Mouse (Mus musculus) inflammation-experienced regulatory T-cells, adult 6 months (primary cell): ENCODE measurements around the gene D5Ertd579e. TPM values are rescaled to one million over a fixed set of nuclear protein-coding genes. Genes with fewer than 3 reads are reported as not detected.

Experiments used
- ATAC-seq: one replicate; pipeline ENCODE4 v1.8.0; 2017
- polyA plus RNA-seq, 3 experiments: library from polyadenylated mRNA; unstranded; fragments of 100-300 nt; shearing (Covaris generic); gene quantifications; one replicate each; pipeline ENCODE4 v1.2.1; 2017

D5Ertd579e gene
- polyA plus RNA-seq, 3 experiments from 2014 or later = 18.2 to 32.6 (median 28.6) TPM

- ATAC-seq = no peak
Measured at GRCm38 (mm10) chr5:36567627-36568026, 128.2 kb downstream of the D5Ertd579e start.

DNA sequence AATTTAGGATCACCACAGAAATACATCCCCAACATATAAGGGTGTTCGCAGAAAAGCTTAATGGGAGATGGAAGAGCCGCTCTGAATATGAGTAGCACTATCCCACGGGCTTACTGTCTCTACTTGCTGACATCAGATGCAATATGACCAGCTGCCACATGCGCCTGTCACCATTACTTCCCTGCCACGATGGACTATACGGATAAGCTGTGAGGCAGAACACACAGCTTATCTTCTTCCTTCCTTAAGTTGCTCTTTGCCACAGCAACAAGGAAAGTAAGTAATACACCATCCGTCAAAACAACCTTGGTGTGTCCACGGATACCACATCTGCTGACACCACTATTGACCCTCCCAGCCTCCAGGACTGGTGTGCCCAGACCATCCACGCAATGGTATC lies 131.3 kb downstream of the D5Ertd579e start:
- no peak for ATAC-seq

GRCm38 (mm10) chr5:36563741-36564140 lies 132.1 kb downstream of the D5Ertd579e start:
- ATAC-seq = no peak

DNA sequence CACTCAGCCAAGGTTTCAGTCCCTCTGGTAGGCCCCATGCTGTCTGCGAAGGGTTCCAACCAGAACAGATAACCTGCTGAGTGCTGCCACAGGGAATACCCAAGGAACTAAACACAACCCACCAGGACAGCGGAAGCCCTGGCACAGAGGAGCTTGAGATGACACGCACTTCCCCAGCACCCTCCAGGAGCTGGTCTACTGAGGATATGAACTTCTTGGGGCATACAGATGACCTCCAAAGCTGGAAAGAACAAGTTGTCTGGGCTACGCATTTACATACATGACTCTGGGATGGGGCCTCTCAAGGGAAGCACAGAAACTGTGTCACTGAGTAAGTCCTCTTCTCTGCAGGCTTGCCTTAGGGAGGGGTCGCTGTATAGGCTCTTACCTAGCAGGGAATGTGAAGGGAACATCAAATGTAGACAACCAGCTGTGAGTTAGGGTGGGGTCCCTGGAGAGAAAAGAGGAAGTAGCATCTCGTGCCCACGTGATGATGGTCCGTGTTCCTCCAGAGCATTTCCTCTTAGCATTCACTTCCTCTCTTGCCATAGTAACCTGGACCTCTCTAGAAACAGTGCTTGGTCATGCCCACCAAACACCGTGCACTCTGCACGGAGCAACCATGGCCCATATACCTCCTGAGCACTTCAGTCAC lies 132.9 kb downstream of the D5Ertd579e start:
- ATAC-seq = peak; percentile 11

DNA sequence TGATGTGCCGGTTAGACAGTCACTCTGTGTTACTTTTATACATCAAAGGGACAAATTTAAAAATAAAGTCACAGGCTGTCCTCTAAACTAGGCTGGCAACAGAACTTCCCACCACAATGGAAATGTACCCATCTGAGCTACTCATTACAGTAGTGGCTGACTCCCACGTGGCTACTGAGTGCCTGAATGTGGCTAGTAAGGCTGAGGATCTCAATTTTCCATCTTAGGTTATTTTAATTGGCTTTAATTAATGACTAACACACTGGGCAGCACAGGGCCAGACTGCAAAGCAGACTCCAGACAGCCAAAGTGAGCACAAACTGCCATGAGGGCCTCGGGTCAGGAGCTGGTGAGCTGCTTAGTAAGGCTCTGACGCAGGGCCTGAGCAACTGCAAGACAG lies 134.3 kb downstream of the D5Ertd579e start:
- ATAC-seq = peak; percentile 72

DNA sequence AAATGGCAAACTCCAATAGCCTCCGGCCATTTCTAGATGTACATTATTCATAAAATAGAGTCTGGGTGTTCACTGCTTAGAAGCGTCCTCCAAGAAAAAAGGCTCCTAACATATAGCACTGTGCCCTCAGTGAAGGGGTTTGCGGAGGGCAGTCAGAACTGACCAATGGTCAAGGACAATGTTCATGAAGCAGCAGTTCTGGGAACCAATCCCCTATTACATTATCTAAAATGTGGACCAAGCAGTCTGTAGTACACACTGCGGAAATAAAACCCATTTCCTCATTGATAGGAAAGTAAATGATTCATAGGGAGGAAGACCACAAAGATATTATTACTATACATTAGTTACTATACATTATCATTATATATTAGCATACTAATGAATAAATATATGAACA lies 135.3 kb downstream of the D5Ertd579e start:
- ATAC-seq = no peak

DNA sequence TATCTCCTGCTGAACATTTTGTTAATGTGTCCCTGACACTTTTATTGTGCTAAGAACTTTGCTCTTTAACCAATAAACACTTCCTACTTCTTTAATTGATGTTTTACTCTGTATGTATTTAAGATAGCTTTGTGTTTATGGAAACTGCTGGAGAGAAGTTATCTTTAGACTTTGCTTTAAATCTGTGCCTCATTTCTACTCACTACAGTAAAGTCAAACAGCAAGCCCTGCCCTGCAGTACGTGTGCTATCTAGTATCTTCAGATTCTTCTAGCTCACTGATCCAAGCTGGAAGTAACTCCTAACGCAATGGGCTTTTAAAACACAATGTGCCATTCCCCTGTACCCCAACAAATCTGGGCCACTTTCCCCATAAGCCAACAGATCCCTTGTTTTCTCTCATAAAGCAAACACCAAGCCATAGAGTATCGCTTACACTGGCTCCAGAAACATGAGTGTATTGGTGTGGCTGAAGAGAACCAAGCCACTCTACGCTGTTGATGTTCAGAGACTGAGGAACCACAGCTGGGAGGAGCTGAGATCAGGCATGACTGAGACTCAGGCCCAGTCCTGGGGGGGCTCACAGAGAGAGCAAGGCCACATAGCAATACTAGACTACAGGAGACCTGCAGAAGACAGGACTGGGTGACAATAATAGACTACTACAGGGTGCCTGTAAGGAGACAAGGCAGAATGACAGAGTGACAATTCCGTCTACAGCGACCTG lies 136.2 kb downstream of the D5Ertd579e start:
- ATAC-seq = no peak

GRCm38 (mm10) chr5:36559106-36559505 lies 136.7 kb downstream of the D5Ertd579e start:
- ATAC-seq = no peak

DNA sequence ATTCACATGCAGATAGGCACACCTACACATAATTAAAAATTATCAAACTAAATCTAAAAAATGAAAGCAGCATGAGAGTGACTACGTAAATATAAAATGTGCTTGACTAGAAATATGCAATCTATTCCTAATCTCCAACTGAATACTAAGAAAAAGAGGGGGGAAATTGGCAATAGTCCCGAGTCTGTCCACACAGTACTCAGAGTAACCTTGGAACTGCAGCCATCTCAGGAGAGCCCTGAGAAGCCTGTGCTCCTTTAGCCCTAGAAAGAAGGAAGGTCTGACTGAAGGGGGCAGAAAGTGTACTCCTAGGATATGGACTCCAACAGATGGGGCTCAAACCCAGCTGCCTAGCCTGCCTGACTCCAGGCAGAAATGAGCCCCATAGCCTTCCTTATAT lies 137.3 kb downstream of the D5Ertd579e start:
- no peak for ATAC-seq

- peak; percentile 51 for ATAC-seq
Measured at GRCm38 (mm10) chr5:36557584-36558308, 138.1 kb downstream of the D5Ertd579e start.

GRCm38 (mm10) chr5:36556906-36557305 lies 138.9 kb downstream of the D5Ertd579e start:
- ATAC-seq = no peak

DNA sequence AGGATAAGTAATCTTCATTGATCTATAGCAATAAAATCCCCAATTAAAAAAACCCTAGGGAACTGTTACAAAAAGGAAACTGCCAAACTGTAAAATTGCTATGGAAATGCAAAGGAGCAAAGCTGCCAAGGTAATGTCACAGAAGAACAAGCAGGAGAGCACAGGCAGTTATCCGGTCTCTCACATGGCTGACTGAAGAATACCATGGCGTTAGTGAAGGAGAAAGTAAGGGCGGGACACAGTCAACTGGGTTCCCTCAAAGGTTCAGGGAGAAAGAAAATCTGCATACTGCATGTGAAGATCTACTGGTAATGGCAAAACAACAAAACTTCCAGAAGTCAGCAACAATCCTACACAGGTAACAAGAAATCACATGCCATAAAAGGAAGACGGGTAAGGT lies 139.5 kb downstream of the D5Ertd579e start:
- no peak for ATAC-seq

GRCm38 (mm10) chr5:36554496-36554895 lies 141.3 kb downstream of the D5Ertd579e start:
- no peak for ATAC-seq

GRCm38 (mm10) chr5:36553886-36554285 lies 141.9 kb downstream of the D5Ertd579e start:
- ATAC-seq = peak; percentile 68

DNA sequence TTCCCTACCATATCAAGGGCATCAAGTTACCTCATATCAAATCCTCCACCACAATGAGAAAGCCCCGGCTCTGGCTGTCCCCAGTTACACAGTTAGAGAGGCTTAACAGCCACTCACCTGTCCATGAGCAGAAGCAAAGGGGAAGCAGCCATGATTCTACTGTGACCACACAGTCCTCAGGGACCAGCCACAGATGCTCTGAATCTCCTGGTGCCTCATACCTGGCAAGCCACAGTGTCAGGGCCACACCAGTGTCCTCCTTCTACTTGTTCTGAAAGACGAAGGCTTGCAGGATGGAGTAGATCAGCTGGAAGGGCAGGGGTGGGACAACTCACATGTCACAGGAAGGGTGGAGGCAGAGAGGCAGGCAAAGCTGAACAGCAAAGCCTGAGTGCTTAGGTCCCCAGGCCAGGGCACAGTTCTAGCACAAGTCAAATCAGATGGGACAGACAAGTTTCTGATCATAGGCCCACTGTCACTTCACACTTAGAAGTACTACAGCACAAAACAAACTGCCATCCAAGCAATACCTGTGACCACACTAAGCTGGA lies 142.7 kb downstream of the D5Ertd579e start:
- peak; percentile 49 for ATAC-seq

DNA sequence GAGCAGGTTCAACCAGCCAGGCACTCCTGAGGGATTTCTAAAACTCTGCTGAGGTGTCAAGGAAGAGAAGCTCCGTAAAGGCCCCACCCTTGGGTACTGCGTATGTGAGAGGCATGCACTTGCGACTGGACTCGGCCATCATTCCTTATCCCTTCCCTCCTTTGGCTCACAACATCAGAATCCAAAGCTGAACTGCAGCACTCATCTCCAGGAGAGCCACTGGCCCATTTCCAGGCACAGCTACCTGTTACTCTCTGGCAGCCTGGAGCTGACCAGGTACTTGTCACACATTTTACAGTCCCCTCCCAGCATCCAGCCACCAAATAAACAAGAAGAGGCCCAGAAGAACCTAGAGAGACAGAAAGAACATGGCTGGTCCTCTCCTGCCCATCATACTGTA lies 143.4 kb downstream of the D5Ertd579e start:
- ATAC-seq = no peak

Other genes with a start within 250 kb of the D5Ertd579e start
- gene Grpel1, start 231.0 kb downstream of the D5Ertd579e start, polyA plus RNA-seq = 10 to 100 TPM; 40.2 to 45.9 (median 43.9) TPM
- gene Tada2b, start 211.7 kb downstream of the D5Ertd579e start, polyA plus RNA-seq = 1 to 10 TPM; 2.8 to 3.6 (median 3.5) TPM
- under 1 TPM in 1 of 3 experiments, not detected in 2; 0.10 TPM for gene Ccdc96, start 211.4 kb downstream of the D5Ertd579e start, polyA plus RNA-seq
- gene Tbc1d14, start 102.7 kb downstream of the D5Ertd579e start, polyA plus RNA-seq = 10 to 100 TPM; 37.2 to 66.0 (median 57.9) TPM
- gene Bloc1s4, start 52.6 kb upstream of the D5Ertd579e start, polyA plus RNA-seq = 1 to 10 TPM; 1.0 to 1.9 (median 1.1) TPM
- gene Mrfap1, start 100.7 kb upstream of the D5Ertd579e start, polyA plus RNA-seq = 10 to 100 TPM; 78.5 to 96.4 (median 94.8) TPM
- gene Man2b2, start 134.6 kb upstream of the D5Ertd579e start, polyA plus RNA-seq = 10 to 100 TPM; 20.7 to 27.4 (median 23.2) TPM
- gene Ppp2r2c, start 172.5 kb upstream of the D5Ertd579e start, polyA plus RNA-seq = under 1 TPM in 1 of 3 experiments, not detected in 2; 0.40 TPM